Mouse (Mus musculus) monocyte, adult 2 months (primary cell): ENCODE data around the gene Stk16.

Source experiments
- DNase-seq, 2 experiments: peaks; one replicate each; pipeline ENCODE4 v3.0.0; 2022; ENCODE audit warnings: low spot score in 2 of 2, low read depth in 1 of 2

The Stk16 gene

DNA sequence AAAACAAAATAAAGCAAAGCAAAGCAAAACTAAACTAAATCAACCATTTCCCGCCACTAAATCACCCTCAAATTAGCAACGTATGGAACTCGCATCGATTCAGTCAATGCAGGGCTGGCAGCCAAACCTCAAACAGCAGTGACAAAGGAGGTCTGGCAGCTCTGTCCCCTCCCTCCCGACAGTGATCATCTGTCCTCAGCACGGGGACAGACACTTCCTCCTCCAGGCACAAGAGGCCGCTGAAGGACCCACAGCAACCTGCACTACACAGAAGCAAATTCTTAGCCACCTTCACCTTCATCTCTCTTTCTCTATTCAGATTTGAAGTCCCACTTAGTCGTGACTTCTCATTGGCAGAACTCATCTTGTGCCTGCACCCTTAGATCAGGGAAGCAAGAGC lies 24.0 kb downstream of the Stk16 start:
- DNase-seq, result peak in 1 of 2 experiments; percentile 25

- DNase-seq, result peak in 1 of 2 experiments; percentile 58
Measured at GRCm38 (mm10) chr1:75236117-75237050, 25.7 kb downstream of the Stk16 start, which contains the start of gene Dnajb2. TSS of gene Dnajb2 (plus strand) at chr1:75236406.

DNA sequence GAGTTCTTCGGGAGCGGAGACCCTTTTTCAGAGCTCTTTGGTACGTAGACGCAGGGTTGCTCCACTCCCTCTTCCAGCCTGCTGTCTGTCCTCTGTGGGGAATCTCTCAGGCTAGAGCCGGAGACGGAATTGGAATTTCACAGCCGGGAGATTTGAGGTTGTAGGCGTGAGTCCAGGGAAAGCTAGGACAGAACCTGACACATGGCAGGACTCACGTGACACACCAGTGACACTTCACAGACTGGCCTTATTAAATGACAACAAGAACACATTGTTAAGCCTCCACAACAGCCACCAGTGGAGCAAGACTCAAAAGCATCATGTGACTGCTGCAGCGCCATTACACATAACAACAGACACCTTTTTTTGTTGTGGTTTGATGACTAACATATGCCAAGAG lies 29.0 kb downstream of the Stk16 start:
- DNase-seq, result no peak

DNA sequence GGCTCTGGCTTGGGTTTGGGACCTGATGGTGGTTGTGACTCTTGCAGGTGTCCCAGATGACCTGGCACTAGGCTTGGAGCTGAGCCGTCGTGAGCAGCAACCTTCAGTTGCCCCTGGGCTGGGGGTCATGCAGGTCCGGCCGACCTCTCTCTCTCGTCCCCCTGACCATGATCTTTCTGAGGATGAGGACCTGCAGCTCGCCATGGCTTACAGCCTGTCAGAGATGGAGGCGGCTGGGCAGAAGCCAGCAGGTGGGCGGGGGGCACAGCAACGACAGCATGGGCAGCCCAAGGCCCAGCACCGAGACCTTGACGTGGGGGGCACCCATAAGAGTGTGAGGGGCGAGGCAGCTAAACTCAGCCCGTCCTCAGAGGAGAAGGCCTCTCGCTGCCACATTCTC lies 32.8 kb downstream of the Stk16 start:
- no peak for DNase-seq

DNA sequence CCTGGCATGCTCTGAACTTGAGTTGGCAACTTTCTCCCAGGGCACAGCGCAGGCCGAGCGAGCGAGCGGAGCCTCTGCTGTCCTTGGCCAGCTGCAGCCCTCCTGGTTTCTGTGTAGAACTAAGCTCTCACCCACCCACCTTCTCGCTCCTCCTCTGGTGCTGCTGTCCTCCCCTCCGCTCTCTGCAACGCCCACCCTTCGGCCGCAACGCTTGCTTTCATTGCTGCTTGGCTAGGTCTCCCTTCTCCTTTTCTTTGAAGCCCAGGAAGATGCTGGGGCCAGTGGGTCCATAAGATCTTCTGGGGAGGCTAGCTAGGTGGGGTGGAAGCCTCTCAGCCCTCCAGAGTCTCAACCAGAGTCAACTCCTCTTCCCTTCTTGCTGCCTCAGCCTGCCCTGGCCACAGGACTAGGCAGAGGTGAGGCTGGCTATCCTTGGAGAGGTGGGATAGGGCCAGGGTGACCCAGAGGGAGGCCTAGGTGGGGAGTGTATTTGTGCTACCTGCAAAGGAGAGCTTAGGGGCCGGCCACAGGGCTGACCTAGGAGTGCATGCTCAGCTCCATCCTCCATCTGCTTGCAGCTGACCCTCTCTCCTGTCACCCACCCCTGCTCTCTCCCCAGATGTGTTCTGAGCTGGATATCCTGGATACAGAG lies 33.7 kb downstream of the Stk16 start:
- no peak for DNase-seq

DNA sequence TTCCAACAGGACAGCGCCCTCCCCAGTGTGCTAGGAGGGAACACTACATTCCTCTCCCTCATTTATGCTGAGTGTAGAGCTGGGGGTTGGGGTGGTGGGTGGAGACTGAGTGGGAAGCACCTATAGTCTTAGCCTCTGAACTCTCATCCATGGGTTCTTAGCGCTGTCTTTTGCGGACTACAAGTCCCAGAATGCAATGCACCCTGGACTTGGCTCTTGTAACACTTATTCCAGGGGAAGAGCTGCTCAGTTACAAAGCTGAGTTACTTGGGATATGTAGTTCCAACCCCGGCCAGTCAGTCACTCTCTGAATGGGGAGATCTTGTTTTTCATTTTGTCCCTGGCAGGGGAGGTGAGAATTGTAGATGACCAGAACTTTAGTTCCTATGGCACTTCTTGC lies 34.2 kb downstream of the Stk16 start:
- no peak for DNase-seq

DNA sequence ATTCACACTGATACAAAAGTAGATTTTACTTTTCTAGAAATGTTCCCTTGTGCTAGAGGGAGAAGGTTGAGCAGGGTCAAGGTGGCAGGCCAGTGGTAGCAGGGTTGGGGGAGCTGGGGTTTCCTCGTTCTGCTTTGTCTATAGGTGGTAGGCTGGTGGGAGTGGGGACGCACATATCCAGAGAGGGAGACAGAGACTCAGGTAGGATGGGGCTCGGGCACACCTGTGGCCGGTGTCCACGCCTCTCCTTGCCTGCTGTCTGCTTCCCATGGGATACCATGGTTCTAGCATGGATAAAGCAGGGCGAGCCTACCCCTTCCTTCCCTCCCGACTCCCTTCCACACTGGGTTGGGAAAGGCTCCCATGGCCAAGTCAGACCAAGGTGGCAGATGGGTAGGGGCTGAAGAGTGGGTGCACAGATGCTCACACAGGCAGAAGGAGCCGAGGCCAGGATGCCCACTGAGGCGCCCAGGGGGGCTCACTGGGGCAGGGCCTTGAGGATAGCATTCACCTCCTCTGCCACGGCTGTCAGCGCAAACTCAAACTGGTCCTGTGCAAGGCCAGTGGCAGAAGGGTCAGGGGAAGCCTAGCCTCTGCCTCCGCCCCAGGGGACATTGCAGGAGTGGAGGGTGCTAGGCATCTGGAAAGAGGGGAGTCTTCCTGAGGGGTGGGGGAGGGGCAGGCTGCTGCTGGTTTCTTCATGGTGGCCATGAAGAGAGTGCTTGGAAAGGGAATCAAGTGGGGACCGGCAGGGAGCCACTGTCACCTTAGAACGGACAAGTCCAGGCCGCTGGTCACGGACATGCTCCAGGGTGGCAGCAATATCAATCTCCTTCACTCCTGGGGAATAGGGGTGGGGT lies 36.7 kb downstream of the Stk16 start:
- no peak for DNase-seq

DNA sequence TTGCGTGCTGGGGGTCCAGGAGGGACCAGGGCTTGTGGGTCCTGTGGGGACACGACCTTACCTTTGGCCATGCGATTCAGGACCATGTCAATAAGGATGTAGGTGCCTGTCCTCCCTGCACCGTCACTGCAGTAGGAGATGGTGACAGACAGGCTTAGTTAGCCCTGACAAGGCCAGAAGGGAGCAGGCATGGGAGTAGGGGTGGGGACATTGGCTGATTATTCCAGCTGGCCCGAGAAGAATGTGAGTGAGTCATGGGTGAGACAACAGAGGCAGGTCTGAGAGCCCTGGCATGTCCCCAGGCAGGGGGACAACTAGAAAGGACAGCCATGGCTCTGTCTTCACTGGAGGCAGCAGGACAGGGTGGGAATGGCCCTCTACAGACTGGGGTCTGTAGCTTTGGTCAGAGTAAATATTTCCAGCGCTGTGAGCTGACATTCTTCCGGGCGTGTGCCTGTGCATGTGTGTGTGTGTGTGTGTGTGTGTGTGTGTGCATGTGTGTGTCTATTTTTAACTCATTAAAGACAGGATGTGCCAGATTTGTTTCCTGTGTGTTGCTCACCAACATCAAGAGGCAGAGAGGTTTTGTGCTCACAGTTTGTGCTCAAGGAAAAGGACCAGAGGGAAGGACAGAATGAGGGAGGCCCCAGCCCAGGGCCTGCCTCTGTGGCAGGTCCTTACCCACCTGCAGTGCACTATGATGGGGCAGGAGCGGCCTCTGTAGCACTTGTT lies 37.6 kb downstream of the Stk16 start:
- DNase-seq, result no peak

- DNase-seq, result no peak
Measured at GRCm38 (mm10) chr1:75250498-75250897, 39.9 kb downstream of the Stk16 start.

- peak in 1 of 2 experiments; percentile 68 for DNase-seq
Measured at GRCm38 (mm10) chr1:75251112-75251970, 40.7 kb downstream of the Stk16 start.

- DNase-seq, result no peak
Measured at GRCm38 (mm10) chr1:75252308-75252707, 41.7 kb downstream of the Stk16 start.

DNA sequence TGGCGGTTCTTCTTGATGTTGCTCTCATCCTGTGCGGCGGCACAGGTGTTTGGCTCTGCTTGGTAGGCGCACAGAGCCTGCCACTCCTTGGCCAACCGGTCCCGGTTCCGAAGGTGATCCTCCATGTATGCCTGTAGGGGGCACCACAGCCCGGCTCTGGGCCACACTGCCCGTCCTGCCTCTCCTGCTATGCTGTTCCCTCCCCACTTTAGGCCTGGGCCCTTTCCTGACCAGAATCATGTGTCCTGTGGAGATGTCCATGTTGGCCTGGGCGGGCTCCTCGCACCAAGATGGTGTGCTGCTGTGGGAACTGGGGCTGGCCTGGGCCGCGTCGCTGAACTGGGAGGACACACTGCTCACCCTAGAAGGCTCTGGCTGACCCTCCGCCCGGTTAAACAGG lies 42.4 kb downstream of the Stk16 start:
- DNase-seq, result no peak

DNA sequence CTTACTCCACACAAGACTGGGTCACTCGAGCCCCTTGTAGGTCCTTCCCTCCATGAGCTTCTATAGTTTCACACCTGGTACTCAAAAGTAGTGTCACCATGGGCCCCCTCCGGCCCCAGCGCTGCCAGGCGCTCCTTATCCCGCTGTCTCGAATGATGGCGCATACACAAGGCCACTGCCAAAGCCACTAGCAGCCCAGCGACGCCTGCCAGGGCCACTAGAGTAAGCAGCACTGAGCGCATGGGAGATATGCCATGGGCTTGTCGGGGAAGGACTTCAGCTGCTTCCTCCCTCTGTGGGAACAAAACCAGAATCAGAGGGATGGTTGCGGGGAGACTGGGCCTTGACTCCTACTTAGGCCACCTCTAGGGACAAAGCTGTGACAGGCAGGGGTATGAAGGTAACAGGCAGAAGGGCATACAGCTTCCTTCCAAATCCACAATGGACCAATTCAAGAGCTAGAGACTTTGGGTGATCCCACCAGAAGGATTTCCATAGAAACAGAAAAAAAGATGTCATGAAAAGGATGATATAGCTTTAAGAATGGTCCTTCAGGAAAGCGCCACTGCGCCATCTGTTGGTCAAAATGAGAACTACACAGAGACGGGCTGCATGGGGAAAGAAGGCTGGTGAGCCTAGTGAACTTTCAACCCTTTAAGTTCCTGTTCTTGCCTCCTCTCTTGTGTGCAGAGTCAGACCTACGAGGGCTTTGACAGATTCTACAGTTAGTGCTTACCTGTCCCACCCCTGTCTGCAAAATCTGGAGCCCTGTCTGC lies 43.4 kb downstream of the Stk16 start:
- DNase-seq, result peak; percentile 69 to 80

DNA sequence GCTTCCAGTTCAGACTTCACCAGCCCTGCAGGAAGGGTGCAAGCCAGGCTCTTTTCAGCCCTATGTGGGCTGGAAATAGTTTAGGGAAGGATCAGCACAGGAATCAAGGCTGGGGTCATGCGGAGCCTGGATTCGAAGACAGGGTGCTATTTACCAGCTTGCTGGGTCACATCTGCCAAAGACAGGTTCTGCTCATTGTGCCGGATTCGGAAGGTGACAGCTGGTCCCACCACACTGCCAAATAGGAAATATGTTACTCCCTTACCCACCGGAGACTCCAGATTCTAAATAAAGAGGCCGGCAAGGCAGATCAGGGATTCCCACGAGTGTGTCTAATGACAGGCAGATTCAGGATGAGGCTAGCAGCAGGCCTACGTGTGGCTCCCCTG lies 44.0 kb downstream of the Stk16 start:
- no peak for DNase-seq

DNA sequence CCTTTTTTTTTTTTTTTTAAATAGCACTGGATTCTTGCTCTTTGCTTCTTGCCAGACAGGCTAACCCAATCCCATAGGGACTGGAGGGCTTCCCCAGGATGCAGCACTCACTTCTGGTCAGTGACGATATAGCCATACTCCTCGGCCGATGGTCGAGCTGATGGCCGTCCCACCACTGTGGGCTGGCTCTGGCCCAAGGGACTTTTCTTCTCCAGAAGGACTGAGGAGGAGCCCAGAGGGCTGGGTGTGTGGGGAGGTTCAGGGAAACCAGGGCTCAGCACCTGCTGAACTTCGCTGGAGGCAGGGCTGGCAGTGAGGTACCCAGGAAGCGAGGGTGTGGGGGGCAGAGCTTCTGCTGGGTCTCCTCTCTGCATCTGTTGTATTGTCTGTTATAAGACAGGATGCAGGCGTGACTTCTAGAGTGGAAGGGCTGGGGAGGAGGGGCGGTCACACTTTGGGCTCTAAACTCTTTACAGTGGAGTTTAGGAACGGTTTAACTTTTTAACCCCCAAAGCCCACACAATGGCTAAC lies 44.9 kb downstream of the Stk16 start:
- no peak for DNase-seq

DNA sequence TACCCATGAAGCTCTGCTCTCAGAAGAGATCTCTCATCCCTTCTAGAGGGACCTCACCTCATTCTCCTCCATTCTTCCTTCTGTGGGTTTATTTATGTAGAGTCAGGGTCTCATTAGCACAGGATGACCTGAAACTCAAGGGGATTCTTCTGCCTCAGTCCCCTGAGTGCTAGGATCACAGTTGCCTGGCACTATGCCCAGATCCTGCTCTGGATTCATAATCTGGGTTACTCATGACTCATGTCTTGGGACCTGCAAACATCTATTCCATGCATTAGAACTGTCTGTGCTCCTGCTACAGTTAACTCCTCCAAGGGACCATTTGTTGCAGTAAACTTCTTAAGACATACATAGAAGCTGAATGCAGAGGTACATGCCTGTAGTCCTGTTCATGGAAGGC lies 50.6 kb downstream of the Stk16 start:
- DNase-seq, result no peak

DNA sequence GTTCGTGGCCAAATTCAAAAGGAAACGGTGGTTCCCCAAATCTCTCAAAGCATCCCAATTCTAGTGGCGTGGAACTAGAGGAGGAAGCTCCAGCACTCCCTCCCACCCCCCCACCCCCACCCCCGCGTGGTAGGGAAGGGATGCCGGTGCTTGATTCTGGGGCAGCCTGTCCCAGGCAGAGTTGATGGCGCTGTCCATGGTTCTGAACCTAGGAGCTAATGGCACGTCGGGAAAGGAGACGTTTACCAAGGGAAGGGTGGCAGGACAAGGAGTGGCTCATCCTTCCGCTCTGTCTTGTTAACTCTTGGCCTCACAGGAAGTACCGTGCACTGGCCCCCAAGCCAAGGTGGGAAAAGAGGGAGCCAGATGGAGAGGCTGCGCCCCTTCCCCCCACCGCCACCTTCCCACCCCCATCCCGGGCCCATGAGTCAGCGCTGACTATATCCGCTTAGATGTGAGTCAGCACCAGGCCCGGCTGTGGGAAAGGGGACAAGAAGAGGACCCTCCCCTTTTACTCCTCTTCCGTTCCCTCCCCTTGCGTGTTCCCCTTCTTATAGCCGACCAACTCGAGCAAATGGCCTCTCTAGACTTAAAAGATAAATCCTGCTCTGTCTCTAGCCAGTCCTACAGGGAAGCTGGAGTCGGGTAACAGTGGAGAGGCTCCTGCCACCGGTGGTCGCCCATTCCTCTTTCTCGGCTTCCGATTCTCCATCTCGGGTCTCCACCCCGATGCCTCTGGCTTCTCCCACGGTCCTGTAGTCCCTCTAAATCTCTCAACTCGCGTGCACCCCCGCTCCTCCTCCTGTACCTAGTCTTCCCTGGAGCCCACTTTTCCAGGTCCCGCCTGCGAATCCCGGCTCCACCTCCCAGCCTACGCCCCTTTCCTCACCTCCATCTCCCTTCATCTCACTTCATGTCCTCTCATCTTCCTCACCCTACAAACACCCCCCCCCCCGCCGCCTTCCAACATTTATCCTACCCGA lies 52.6 kb downstream of the Stk16 start:
- no peak for DNase-seq
